Mouse (Mus musculus) small intestine, adult 2 months (tissue): ENCODE data around the gene Plekhg2. TPM values are rescaled to one million over a fixed set of nuclear protein-coding genes. Genes with fewer than 3 reads are reported as not detected.

Source experiments
- H3K27ac ChIP-seq: fragments of 200-500 bp; 2 replicates; pipeline ENCODE4 v1.5.1; 2012; ENCODE audit warnings: low read depth, low read length, control low read depth, inconsistent platforms; ENCODE audit not compliant: insufficient read depth
- H3K27me3 ChIP-seq: fragments of 200-500 bp; 2 replicates; pipeline ENCODE4 v1.6.1; 2012; ENCODE audit warnings: mild to moderate bottlenecking, moderate library complexity, low read length, inconsistent platforms; ENCODE audit not compliant: control insufficient read depth, insufficient read depth
- H3K36me3 ChIP-seq: fragments of 200-500 bp; 2 replicates; pipeline ENCODE4 v1.6.1; 2012; ENCODE audit warnings: mild to moderate bottlenecking, low read length, control low read depth, inconsistent platforms; ENCODE audit not compliant: control insufficient read depth, insufficient read depth
- H3K4me1 ChIP-seq: fragments of 200-500 bp; 2 replicates; pipeline ENCODE4 v1.6.1; 2012; ENCODE audit warnings: low read length, inconsistent platforms, mixed read lengths; ENCODE audit not compliant: control insufficient read depth, insufficient read depth, insufficient read length
- H3K4me3 ChIP-seq: fragments of 200-500 bp; 2 replicates; pipeline ENCODE4 v1.5.1; 2012; ENCODE audit warnings: low read depth, mild to moderate bottlenecking, control low read depth, inconsistent platforms, low read length, moderate library complexity
- CTCF ChIP-seq: fragments of 200-500 bp; IDR thresholded peaks from 2 replicates; pipeline ENCODE4 v1.5.1; 2012; ENCODE audit warnings: low read depth, mild to moderate bottlenecking, control low read depth, inconsistent platforms, low read length, moderate library complexity, mixed read lengths; ENCODE audit not compliant: insufficient replicate concordance, insufficient read length; ENCODE audit errors: extremely low read depth
- POLR2A ChIP-seq: fragments of 200-500 bp; IDR thresholded peaks from 2 replicates; pipeline ENCODE4 v1.6.1; 2012; ENCODE audit warnings: low read depth, mild to moderate bottlenecking, control low read depth, inconsistent platforms, low read length, moderate library complexity
- WGBS: fragments of 180-500 bp; shearing (Covaris S2); methylation state at CpG from one replicate; pipeline ENCODE4 v1.1.7; 2018; 5-methylcytosine and 5-hydroxymethylcytosine counted together
- polyA plus RNA-seq: library from polyadenylated mRNA; depleted of rRNA; stranded (reverse); fragments of >200 nt; gene quantifications from 2 replicates; pipeline ENCODE4 v1.2.3, GENCODE M21; 2012

Gene Plekhg2
- polyA plus RNA-seq, 1 experiment, result 58.2 TPM

DNA sequence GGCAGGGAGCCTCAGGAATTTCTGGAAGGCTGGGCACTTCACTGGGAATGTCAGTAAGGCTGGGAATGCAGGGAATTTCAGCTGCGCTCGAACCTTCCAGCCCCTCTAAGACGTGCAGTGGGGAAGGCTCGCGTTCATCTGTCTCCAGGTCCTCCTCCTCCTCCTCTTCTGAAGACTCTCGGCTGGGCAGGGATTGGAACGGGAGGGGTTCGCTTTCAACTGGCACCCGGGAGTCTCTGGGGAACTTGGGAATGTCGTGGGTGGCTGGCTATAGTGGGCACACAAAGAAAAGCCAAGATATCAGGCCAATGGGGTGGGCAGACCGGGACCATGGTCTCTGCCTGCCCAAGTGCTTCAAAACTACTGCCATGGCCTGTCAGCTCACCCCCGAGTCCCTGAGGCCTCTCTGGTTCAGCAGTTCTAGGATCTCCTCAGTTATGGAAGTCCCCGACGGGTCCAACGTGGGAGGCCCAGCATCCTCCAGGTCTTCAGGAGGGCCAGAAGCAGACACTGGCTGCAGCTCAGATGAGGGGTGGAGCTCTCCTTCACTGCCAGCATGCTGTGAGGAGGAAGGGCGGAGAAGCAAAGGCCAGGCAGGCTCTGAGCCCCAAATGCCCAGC, 9.8 kb downstream of the Plekhg2 start:
- 86% methylated on average over 16 of the region's 16 CpGs for WGBS
- TF ChIP-seq CTCF, result no peak
- no peak for TF ChIP-seq POLR2A
- no peaks in the 10 kb centered on the region for H3K27me3 ChIP-seq
- H3K4me3 ChIP-seq, result no peak overlapping the region
- H3K4me1 ChIP-seq, result peaks cover 12% of the 10 kb centered on the region; the same call in 1 of the 2 replicates
- H3K36me3 ChIP-seq, result peaks cover 18% of the 10 kb centered on the region
- no peak overlapping the region for H3K27ac ChIP-seq

DNA sequence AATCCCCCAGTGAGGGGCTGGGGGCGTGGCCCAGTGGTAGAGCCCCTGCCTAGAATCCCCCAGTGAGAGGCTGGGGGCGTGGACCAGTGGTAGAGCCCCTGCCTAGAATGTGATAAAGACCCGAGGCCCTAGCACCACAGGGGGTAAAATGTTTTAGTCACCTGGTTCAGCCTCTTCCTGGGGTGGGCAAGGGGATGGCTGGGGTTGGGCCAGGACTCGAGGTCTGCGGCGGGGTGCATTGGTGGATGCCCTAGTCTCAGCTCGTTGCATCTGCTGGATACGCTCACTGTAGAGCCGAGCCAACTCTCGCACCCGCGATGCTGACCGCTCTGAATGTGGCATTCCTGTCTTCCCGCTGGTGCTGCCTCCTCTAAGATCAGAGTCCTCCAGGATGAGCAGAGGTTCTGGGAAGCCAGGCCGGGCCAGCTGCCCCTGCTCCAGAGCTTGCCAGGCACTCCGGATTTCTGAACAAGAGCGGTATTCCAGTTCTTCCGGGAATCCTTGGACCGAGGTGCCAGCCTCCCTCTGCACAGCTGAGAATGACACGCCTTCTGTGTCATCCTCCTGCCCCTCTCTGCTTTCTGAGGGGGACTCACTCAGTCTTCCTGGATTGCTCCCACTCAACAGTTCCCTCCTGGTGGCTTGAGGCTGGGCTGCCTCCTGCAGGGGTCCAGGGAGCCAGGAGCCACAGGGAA, 10.6 kb downstream of the Plekhg2 start:
- TF ChIP-seq CTCF (no peak), POLR2A (no peak)
- Histone ChIP-seq H3K27ac (no peak overlapping the region), H3K4me3 (no peak overlapping the region), H3K4me1 (peaks cover 18% of the 10 kb centered on the region), H3K36me3 (peaks cover 15% of the 10 kb centered on the region), H3K27me3 (no peaks in the 10 kb centered on the region)
- 89% methylated on average over 20 of the region's 20 CpGs for WGBS

- TF ChIP-seq CTCF (no peak), POLR2A (no peak)
- Histone ChIP-seq H3K4me1 (peaks cover 18% of the 10 kb centered on the region), H3K27ac (no peak overlapping the region), H3K36me3 (peaks cover 15% of the 10 kb centered on the region), H3K4me3 (no peak overlapping the region), H3K27me3 (no peaks in the 10 kb centered on the region)
- 92% methylated on average over 6 of the region's 6 CpGs for WGBS
Measured at GRCm38 (mm10) chr7:28360291-28360690, 12.1 kb downstream of the Plekhg2 start.

DNA sequence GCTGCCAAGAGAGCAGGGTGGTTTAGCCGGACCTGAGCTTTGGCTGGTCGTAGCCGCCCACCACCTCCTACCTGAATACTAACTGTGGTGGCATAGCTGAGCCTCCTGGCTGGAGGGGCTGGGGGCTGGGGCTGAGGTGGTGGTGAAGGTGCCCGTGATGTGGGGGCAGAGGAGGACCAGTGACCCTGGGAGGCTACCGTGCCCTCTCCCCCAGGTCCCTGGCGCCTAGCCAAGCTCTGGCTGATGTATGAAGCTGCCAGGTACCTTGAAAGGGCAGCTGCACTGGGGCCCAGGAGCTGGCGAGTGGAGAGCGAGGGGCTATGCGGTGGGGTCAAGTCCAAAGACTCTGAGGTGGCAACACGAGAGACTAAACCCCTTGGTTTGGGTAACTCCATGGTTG, 12.5 kb downstream of the Plekhg2 start:
- Histone ChIP-seq H3K27ac (no peak overlapping the region), H3K36me3 (peaks cover 14% of the 10 kb centered on the region), H3K27me3 (no peaks in the 10 kb centered on the region), H3K4me3 (no peak overlapping the region), H3K4me1 (peaks cover 18% of the 10 kb centered on the region)
- WGBS, result 87% methylated on average over 10 of the region's 10 CpGs
- no peak for TF ChIP-seq POLR2A
- TF ChIP-seq CTCF, result no peak

GRCm38 (mm10) chr7:28358431-28358830, 14.0 kb downstream of the Plekhg2 start:
- peaks cover 22% of the 10 kb centered on the region for H3K4me1 ChIP-seq
- peak overlapping the region; percentile 69 for H3K27ac ChIP-seq
- peaks cover 13% of the 10 kb centered on the region for H3K36me3 ChIP-seq
- TF ChIP-seq CTCF (no peak), POLR2A (no peak)
- 20% methylated on average over 7 of the region's 7 CpGs for WGBS
- no peaks in the 10 kb centered on the region for H3K27me3 ChIP-seq
- no peak overlapping the region for H3K4me3 ChIP-seq

- Histone ChIP-seq H3K27me3 (no peaks in the 10 kb centered on the region), H3K27ac (peak overlapping the region; percentile 69), H3K4me1 (peaks cover 22% of the 10 kb centered on the region), H3K36me3 (peaks cover 18% of the 10 kb centered on the region), H3K4me3 (no peak overlapping the region)
- TF ChIP-seq CTCF (no peak), POLR2A (no peak)
- WGBS, result 9% methylated on average over 5 of the region's 5 CpGs
Measured at GRCm38 (mm10) chr7:28357984-28358383, 14.4 kb downstream of the Plekhg2 start.

- Histone ChIP-seq H3K27ac (peak overlapping the region; percentile 69), H3K4me1 (peaks cover 22% of the 10 kb centered on the region), H3K4me3 (no peak overlapping the region), H3K27me3 (no peaks in the 10 kb centered on the region), H3K36me3 (peaks cover 24% of the 10 kb centered on the region)
- whole genome bisulfite sequencing, result 31% methylated on average over 5 of the region's 5 CpGs
- no peak for TF ChIP-seq POLR2A
- no peak for TF ChIP-seq CTCF
Measured at GRCm38 (mm10) chr7:28356981-28357380, 15.4 kb downstream of the Plekhg2 start.
